Mouse (Mus musculus) limb, embryonic 14.5 days (tissue): ENCODE measurements around the gene Zfp507. TPM values are rescaled to one million over a fixed set of nuclear protein-coding genes. Genes with fewer than 3 reads are reported as not detected.

ENCODE experiments used
- ATAC-seq: fragments of 200-750 bp; cut with Nextera tagmentation; 2 replicates; pipeline ENCODE4 v1.8.0; 2017; ENCODE audit warnings: low read depth, moderate number of reproducible peaks, moderate TSS enrichment; ENCODE audit not compliant: low FRiP score
- DNase-seq: peaks from one replicate; pipeline ENCODE4 v3.0.0-alpha.2; 2015; ENCODE audit warnings: low spot score
- H3K27ac ChIP-seq: fragments of 300-500 bp; sonication (generic); replicated peaks from 2 replicates; pipeline ENCODE4 v1.5.1; 2014; ENCODE audit warnings: low read depth, mild to moderate bottlenecking, low read length, moderate library complexity, mixed read lengths
- H3K27me3 ChIP-seq: fragments of 300-500 bp; sonication (generic); 2 replicates; pipeline ENCODE4 v1.6.1; 2014; ENCODE audit warnings: low read length, mixed read lengths; ENCODE audit not compliant: control insufficient read depth, insufficient read depth
- H3K36me3 ChIP-seq: fragments of 300-500 bp; sonication (generic); 2 replicates; pipeline ENCODE4 v1.6.1; 2014; ENCODE audit warnings: mild to moderate bottlenecking, low read length, moderate library complexity, mixed read lengths; ENCODE audit not compliant: control insufficient read depth, insufficient read depth
- H3K4me1 ChIP-seq: fragments of 300-500 bp; sonication (generic); 2 replicates; pipeline ENCODE4 v1.6.1; 2014; ENCODE audit warnings: antibody characterized with exemption, low read length, mixed read lengths; ENCODE audit not compliant: control insufficient read depth, insufficient read depth
- H3K4me2 ChIP-seq: fragments of 300-500 bp; sonication (generic); replicated peaks from 2 replicates; pipeline ENCODE4 v1.6.1; 2014; ENCODE audit warnings: low read depth, mild to moderate bottlenecking, low read length, moderate library complexity; ENCODE audit not compliant: severe bottlenecking
- H3K4me3 ChIP-seq: fragments of 300-500 bp; sonication (generic); replicated peaks from 2 replicates; pipeline ENCODE4 v1.5.1; 2014; ENCODE audit warnings: low read length
- H3K9ac ChIP-seq: fragments of 300-500 bp; sonication (generic); 2 replicates; pipeline ENCODE4 v1.6.1; 2014; ENCODE audit warnings: mild to moderate bottlenecking, low read depth, low read length, moderate library complexity; ENCODE audit not compliant: severe bottlenecking
- H3K9me3 ChIP-seq: fragments of 300-500 bp; sonication (generic); 2 replicates; pipeline ENCODE4 v1.6.1; 2016; ENCODE audit warnings: low read length; ENCODE audit not compliant: control insufficient read depth
- POLR2A ChIP-seq: fragments of 200-500 bp; IDR thresholded peaks from 2 replicates; pipeline ENCODE4 v1.8.0; 2012; ENCODE audit warnings: inconsistent platforms, mild to moderate bottlenecking, moderate library complexity, borderline replicate concordance; ENCODE audit not compliant: insufficient read depth, insufficient read length; ENCODE audit errors: extremely low read depth
- WGBS: fragments of 180-500 bp; shearing (Covaris S2); extraction: QIAGEN DNeasy Blood & Tissue Kit; methylation state at CpG from one replicate; pipeline ENCODE4 v1.1.7; 2014; 5-methylcytosine and 5-hydroxymethylcytosine counted together
- polyA plus RNA-seq, 2 experiments: library from polyadenylated mRNA; depleted of rRNA in 1 of 2; stranded (reverse) in 1 of 2; unstranded in 1 of 2; fragments of >200 nt; fragmentation: Nextera tagmentation in 1 of 2; extraction: Ambion mirVana in 1 of 2; gene quantifications; 2 replicates each; pipeline versions ENCODE4 v1.2.1 to v1.2.3; 2012 to 2014

Gene Zfp507
- polyA plus RNA-seq, 2 experiments = 18.6 to 22.5 TPM

DNA sequence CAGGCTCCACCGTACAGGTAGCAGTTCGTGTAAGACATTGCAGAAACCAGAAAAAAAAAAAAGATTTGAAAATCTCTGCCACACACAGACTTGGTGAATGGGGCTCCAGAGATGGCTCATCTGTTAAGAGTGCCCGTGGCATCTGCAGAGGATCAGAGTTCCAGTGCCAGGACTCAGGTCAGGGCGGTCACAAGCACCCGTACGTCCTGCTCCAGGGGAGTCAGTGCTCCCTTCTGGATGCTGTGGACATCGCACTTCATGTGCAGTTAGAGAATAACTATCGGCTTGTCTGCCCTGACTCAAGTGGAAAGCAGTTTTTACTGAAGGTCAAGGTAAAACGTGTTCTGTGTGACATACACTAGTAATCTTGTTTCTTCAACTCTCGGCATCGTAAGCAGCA lies 38.3 kb downstream of the Zfp507 start:
- Histone ChIP-seq H3K27ac (no peak overlapping the region), H3K4me2 (no peak overlapping the region), H3K4me1 (no peaks in the 10 kb centered on the region), H3K9ac (no peak overlapping the region), H3K36me3 (no peaks in the 10 kb centered on the region), H3K4me3 (no peak overlapping the region), H3K9me3 (no peaks in the 10 kb centered on the region), H3K27me3 (no peaks in the 10 kb centered on the region)
- DNase-seq = no peak
- no peak for TF ChIP-seq POLR2A
- 86% methylated on average over 11 of the region's 11 CpGs for WGBS
- ATAC-seq = no peak

DNA sequence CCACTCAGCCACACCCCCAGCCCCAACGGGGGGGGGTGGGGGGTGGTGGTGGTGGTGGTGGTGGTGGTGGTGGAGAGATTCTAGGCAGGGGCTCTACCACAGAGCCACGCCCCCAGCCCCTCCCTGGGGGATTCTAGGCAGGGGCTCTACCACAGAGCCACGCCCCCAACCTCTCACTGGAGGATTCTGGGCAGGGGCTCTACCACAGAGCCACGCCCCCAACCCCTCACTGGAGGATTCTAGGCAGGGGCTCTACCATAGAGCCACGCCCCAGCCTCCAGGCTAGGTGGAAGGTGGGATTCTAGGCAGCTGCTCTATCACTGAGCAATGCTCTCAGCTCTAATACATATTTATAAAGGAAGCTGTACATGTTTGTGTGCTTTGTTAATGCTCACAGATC lies 41.0 kb downstream of the Zfp507 start:
- ATAC-seq (no peak), DNase-seq (no peak)
- H3K36me3 ChIP-seq = no peaks in the 10 kb centered on the region
- no peaks in the 10 kb centered on the region for H3K9me3 ChIP-seq
- no peak overlapping the region for H3K4me2 ChIP-seq
- no peaks in the 10 kb centered on the region for H3K27me3 ChIP-seq
- H3K27ac ChIP-seq = no peak overlapping the region
- H3K4me3 ChIP-seq = no peak overlapping the region
- H3K9ac ChIP-seq = no peak overlapping the region
- 75% methylated on average over 5 of the region's 5 CpGs for WGBS
- no peaks in the 10 kb centered on the region for H3K4me1 ChIP-seq
- TF ChIP-seq POLR2A = no peak

DNA sequence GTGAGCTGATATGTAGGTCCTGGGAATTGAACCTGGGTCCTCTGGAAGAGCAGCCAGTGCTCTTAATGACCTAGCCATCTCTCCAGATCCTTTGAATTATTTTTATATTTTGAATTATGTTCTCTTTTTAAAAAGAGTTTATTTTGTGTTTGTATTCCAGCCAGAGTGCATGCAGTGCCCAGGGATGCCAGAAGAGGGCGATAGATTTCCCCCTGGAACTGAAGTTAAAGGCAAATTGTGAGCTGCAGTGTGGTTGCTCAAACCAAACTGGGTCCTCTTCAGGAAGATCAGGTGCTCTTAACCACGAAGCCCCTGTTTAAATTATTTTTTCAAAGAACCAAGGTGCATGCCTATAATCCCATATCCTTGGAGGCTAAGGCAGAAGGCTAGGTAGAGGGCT lies 43.2 kb downstream of the Zfp507 start:
- 25% methylated on average over 2 of the region's 2 CpGs for WGBS

DNA sequence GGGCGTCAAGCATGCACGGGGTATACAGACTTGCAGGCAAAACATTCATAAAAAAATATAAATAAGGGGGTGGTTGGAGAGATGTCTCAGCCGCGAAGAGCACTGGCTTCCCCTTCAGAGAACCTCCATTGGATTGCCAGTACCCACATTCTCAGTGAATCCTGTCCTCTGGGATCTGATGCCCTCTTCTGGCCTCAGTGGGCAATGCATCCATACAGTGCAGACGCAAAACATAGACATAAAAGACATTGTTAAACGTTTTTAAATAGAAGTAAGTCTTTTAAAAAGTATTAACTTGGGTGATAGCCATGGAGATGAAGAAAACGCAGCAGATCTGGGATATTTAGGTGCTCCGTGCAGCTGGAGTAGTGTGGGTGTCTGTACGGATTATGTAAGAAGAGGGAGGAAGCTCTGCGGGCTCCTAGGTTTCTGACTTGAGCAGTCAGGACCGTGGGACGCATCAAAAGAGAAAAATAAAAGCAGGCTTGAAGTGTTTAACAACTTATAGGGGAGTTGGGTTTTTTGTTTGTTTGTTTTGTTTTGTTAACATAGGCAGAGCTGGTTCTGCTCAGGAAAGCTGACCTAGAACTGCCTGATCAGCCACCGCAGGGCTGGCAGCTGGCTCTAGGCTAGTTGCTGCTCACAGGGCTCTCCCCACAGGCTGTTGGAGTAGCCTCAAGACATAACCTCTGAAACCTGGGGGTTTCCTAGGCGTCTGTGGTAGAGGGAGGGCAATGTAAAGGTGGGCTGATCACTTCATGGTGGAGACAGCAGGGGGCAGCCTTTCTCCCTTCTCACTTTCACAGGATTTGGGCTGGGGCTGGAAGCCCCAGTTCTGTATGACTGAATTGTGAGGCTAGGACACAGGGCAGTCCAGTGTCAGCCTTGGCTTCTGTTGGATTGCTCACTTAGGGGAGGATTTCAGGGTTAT lies 46.0 kb downstream of the Zfp507 start:
- Histone ChIP-seq H3K4me1 (peaks cover 11% of the 10 kb centered on the region; the same call in 1 of the 2 replicates), H3K9ac (no peak overlapping the region), H3K4me2 (no peak overlapping the region), H3K4me3 (no peak overlapping the region), H3K36me3 (no peaks in the 10 kb centered on the region), H3K27ac (no peak overlapping the region), H3K9me3 (no peaks in the 10 kb centered on the region), H3K27me3 (no peaks in the 10 kb centered on the region)
- no peak for ATAC-seq
- 44% methylated on average over 14 of the region's 14 CpGs for WGBS
- TF ChIP-seq POLR2A = no peak
- DNase-seq = no peak

More for the DNA sequence above, 43.2 kb downstream of the Zfp507 start:
- no peaks in the 10 kb centered on the region for H3K27me3 ChIP-seq
- H3K4me2 ChIP-seq = no peak overlapping the region
- no peak overlapping the region for H3K9ac ChIP-seq
- DNase-seq (no peak), ATAC-seq (no peak)
- no peak for TF ChIP-seq POLR2A
- no peak overlapping the region for H3K4me3 ChIP-seq
- H3K4me1 ChIP-seq = 0 out of 2 replicates have a peak, but pooled peaks cover 3% of the 10 kb centered on the region
- no peaks in the 10 kb centered on the region for H3K9me3 ChIP-seq
- no peak overlapping the region for H3K27ac ChIP-seq
- H3K36me3 ChIP-seq = no peaks in the 10 kb centered on the region

DNA sequence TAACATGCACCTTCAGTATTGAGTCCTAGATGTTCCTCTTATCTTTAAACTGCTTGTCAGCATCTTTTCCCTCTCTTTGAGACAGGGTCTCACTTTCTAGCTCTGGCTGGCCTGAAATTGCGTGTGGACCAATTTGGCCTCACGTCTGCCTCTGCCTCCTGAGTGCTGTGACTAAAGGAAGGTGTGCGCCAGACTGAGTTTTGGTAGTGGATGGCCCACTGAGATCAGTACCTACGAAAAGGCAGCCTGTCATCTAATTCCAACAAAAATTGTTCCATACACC lies 48.0 kb downstream of the Zfp507 start:
- H3K27me3 ChIP-seq = no peaks in the 10 kb centered on the region
- peaks cover 8% of the 10 kb centered on the region for H3K36me3 ChIP-seq
- WGBS = 65% methylated on average over 4 of the region's 4 CpGs

More for the DNA sequence above, 48.0 kb downstream of the Zfp507 start:
- Histone ChIP-seq H3K9ac (peak overlapping the region; percentile 69), H3K4me1 (peaks cover 11% of the 10 kb centered on the region; the same call in 1 of the 2 replicates), H3K27ac (peak overlapping the region; percentile 58), H3K4me2 (peak overlapping the region; percentile 95), H3K9me3 (no peaks in the 10 kb centered on the region), H3K4me3 (peak overlapping the region; percentile 85)
- DNase-seq (no peak), ATAC-seq (no peak)
- TF ChIP-seq POLR2A = no peak
